Mouse (Mus musculus) CD4-positive helper T cell, adult 2 months (primary cell): ENCODE measurements around the gene Vmn1r199.
"Not testable (repeated sequence)": the region's sequence is repeated elsewhere in the genome, so short reads cannot be mapped to it uniquely, and the experiment has no call there.

Source experiments
- DNase-seq: peaks from one replicate; pipeline ENCODE4 v3.0.0-alpha.2; 2012; ENCODE audit warnings: low read depth, missing footprints, low spot score

Vmn1r199 gene

GRCm38 (mm10) chr13:22379518-22379917, at the start of gene Vmn1r199:
Gene Vmn1r199, plus strand, starts transcription at chr13:22379818.
- DNase-seq, result no peak

- no peak for DNase-seq
Observed at GRCm38 (mm10) chr13:22333269-22333668, 46.3 kb upstream of the Vmn1r199 start.

- no peak for DNase-seq
Observed at GRCm38 (mm10) chr13:22335565-22335964, 44.1 kb upstream of the Vmn1r199 start.

GRCm38 (mm10) chr13:22350064-22350463, 29.6 kb upstream of the Vmn1r199 start, which contains the start of gene Vmn1r198:
Gene Vmn1r198, plus strand, starts transcription at chr13:22350364.
- DNase-seq, result no peak

- no peak for DNase-seq
Observed at GRCm38 (mm10) chr13:22350813-22351212, 28.8 kb upstream of the Vmn1r199 start.

GRCm38 (mm10) chr13:22381128-22381527, 1.5 kb downstream of the Vmn1r199 start:
- not testable (repeated sequence) for DNase-seq

- no peak for DNase-seq
Observed at GRCm38 (mm10) chr13:22383401-22383800, 3.8 kb downstream of the Vmn1r199 start.

DNA sequence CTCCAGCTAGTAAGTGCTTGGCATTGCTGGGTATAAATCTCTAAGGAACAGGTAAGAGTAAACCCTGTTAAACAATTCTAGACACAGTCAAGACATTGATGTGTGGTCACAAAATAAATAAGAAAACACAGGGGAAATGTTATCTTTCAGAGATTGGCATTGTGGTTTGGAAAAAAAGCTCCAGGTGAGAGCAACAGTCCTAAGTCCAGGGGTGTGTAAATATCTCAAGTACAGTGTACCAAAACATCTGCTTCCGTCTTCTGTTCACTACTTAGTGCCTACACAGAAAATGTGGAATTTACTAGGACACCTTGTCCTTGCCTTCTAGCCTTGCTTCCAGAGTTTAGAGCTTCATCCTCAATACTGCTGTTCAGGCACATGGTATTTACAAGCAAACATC, 7.4 kb downstream of the Vmn1r199 start:
- DNase-seq, result no peak

GRCm38 (mm10) chr13:22390073-22390472, 10.5 kb downstream of the Vmn1r199 start, which contains the start of gene Vmn1r200:
Gene Vmn1r200, plus strand, starts transcription at chr13:22390373.
- DNase-seq, result no peak

DNA sequence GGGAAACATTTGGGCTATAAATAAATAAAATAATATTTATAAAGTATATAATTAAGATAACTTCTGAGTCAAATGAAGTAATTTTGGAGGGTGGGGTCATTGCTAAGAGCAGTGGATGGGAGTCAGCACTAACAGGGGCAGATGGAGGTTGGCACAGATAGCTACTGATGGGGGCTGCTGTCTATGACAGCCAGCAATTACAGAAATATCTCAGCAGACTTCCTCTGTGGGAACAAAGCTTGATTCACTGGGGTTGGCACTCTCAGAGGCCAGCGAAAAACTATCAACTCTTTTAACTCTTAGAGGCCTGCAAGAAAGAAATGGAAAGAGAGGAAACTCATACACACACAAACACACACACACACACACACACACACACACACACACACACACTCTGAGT, 23.4 kb downstream of the Vmn1r199 start:
- DNase-seq, result no peak
